Mouse (Mus musculus) granulocyte monocyte progenitor cell, adult 5-6 weeks (primary cell): Measurements from ENCODE around the gene Pth2. TPM values are rescaled to one million over a fixed set of nuclear protein-coding genes. Genes with fewer than 3 reads are reported as not detected.
A peak's percentile ranks its signal among the peaks of the same experiment; 100 is the strongest.

ENCODE experiments used
- ATAC-seq: replicated peaks from 2 replicates; pipeline ENCODE4 v1.8.0; 2016; ENCODE audit warnings: mild to moderate bottlenecking, moderate TSS enrichment, inconsistent platforms; ENCODE audit not compliant: poor library complexity, severe bottlenecking
- total RNA-seq, 2 experiments: library from RNA; stranded (forward) in 1 of 2; stranded (reverse) in 1 of 2; fragments of 200-712, 200-1000 nt in 1 of 2; fragments of >200 nt in 1 of 2; fragmentation: Nextera tagmentation in 1 of 2; gene quantifications; 2 replicates each; pipeline ENCODE4 v1.2.3; 2014 to 2017

Gene Pth2
- total RNA-seq, 2 experiments from 2014 or later, result not detected

DNA sequence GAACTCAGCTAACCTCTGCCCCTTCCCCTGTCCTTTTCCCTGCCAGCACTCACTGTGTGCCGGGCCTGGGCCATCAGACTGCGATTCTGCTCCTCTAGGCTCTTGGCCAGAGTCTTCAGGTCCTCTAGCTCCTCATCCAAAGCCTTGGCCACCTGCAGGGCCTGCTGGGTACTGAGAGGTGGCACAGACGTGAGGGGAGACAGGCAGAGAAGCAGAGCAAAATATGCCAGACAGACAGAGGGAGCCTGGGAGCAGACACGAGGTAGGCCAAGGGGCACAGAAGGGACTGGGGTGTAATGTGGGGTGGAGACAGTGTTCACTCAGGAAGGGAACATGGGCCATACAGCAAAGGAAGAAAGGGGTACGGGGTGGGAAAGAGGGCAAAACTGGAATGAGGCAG lies 12.6 kb downstream of the Pth2 start:
- no peak for ATAC-seq

DNA sequence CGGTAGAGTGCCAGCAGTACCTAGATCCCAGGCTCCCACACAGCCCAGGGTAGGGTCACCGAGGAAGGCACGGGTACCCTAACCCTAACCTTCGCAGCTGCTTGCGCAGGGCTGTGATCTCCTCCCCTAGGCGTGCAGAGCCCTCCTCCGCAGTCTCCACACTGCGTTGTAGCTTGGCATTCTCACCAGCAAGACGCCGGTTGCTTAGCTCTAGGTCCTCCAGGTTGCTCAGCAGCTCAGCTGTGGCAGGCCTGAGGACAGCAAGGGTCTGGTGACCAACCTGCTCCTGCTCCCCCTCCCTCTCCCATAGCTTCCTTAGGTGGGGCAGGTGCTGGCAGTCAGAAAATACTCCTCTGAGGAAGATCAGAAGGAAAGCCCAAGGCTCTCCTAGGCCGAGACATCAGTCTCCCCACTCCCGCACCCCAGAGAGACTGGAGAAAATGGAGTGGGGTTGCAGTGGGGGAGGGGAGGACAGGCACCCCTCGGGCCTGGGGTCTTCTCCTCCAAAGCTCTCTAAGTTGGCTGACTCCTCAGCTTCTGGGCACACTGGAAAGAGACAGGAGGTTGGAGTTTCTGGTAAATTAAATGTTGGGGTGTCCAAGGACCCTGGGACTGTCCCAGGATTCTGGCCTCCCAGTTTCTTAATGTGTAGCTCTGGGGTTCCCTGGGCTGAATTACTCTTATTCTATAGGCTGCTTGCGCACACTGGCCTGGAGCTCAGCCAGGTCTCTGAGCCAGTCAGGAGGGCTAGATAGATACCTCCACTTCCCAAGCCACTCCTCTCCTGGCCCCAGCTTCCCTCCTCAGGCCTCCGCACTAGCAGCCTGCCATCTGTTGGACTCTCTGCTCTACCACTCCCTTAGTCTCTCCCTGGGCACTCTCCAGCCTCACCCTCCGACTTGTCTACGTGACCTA lies 13.3 kb downstream of the Pth2 start:
- no peak for ATAC-seq

DNA sequence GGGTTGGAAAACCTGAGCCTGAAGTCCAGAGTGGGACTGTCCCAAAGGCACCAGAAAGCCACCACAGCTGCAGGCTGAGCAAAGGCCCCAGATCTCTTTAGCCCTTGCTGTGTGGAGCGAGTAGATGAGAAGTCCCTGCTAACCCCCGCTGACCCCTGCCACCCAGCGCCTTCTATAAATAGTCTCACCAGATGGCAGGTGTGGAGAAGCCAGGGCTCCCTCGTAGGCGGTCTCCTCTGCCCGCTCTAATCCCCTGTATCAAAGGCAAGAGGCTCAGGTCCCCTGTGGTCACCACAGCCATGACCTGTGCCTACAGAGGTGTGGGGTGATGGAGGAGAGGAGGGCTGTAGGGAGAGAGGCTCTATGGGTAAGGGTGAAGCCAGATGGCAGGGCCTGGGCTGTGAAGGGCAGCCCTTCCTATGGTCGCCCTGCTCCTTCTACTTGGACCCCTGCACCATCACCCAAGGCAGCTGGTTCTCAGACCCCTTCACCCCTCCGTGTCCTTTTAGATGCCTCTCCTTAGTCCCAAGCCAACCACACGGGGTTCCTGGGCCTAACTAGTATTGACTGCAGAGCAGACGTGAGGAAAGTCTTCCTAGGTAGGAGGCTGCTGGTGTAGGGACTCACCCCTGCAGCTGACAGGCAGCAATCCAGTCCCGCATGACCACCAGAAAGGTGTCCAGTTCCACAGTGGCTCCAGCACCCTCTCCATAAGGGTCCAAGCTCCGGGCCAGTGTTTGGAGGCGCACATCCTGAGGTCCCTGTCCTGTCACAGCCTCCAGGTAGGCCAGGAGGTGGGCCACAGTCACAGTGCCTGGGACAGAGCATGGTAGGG lies 14.8 kb downstream of the Pth2 start:
- ATAC-seq, result no peak

DNA sequence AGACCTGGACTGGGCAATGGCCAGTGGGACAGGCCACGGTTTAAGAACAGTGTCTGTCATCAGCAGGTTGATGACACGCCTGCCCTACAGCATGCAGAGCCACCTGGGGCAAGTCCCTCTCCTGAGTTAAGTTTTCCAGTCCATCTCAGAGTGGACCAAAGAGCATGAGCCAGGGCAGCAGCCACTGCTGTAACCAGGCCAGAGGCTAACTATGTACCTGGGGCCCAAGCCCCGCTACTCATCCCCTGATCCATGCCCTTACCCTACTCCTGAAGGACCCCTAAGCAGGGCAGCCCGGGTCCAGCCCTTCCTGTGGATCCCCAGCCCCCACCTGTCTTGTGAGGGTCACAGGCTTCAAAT lies 15.4 kb downstream of the Pth2 start:
- ATAC-seq, result no peak

DNA sequence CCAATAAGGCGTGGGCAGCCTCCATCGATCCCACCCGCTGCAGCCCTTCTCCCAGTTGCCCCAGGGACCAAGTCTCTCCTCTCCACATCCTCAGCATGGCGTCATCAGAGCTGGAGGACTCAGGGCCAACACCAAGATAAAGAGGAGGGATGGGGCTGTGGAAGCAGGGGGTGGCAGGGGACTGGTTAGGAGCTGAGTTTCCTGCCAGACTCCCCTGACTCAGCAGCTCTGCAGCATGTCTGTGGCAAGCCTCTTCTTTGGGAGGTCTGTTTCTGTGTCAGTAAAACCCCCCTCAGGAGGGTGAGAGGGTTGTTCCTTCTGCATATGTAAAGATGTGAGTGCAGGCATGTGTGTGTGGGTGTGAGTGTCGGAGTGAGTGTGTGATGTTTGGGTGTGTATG lies 16.2 kb downstream of the Pth2 start:
- ATAC-seq, result no peak

DNA sequence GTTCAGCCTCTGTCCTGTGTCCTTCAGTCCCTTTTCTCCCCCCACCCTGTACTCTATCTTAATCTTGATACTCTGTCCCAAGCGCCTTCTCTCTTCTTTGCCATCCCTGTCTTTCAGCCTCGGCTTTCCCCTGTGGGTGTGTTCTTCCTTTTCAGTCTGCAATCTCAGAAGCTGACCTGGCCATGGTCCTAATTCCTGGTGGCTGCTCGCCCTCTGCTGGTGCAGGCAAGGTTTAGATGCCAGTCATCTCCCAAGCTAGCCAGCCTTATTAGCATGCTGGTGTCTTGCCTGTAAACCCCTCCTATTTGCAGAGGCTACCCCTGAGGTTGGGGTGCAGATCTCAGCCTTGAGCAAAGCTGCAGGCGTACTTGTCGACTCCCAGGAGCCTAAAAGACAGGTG lies 17.6 kb downstream of the Pth2 start:
- peak; percentile 67 for ATAC-seq

DNA sequence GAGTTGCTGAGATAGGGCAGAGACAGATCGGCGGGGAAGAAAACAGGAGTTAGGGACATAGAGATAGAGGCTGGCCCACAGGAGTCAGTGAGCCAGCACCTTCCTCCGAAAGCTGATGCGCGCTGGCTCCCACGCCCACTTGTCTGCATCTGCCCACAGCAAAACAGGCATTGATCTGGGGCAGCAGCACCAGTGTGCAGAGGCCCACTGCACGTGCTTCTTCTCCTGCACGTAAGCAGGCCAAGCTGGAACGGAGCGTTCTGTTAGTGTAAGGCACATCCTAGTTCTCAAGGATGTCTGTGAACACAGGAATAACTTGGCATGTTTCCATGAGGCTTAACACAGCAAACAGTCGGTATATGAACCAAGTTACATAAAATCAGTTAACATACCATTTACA lies 18.2 kb downstream of the Pth2 start:
- ATAC-seq, result no peak

DNA sequence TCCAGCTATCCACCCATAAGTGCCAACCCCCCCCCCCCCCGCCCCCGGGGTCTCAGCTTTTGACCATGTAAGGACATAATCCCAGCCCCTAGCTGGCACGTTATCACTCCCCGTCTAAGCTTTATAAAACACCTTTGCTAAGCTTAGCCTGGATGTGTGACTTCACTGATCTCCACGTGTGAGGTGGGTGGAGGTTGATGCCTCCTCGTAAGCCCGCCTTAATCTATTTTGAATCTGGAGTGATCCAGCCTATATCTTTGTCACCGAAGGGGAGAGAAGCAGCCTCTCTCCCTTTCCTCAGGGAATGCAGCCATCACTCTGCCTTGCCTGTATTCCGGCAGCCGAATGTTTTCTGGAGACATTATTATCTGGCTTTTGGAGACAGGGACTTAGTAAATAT lies 21.9 kb downstream of the Pth2 start:
- no peak for ATAC-seq

DNA sequence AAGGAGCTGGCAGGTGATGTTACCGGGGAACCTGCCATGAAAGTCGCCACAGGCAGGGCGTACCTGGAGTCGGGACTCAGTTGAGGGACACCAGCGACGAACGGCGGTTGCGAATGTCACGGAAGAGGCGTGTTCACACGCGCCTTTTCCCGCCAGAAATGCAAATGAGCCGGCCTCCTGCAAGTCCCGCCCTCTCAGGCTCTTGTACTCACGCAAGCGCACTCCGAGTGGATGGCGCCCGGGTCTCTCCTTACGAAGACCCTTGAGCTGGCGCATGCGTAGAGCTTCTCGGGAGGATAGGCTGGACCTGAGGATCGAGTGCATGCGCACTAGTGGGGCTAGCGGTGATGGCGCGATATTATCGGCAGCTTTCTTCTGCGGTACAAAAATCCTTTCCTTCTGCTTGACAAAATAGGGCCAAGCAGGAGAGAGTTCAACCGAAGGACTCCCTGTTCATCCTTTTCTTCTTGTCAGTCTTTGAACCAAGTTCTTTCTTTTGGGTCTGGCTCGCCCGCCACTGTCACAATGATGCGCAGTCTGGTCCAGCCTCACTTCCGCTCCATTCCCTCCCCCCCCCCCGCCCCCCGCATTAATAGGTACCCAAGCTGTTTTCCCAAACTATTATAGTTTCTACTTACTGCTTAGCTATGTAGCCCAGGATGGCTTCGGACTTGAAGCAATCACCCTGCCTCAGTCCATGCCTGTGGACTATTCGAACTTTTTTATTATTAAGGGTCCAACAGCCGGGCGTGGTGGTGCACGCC lies 23.8 kb downstream of the Pth2 start, which contains the start of gene Ccdc155:
Gene Ccdc155, minus strand, starts transcription at position 513 of the 764 bp plus-strand sequence.
- ATAC-seq, result peak; percentile 94

DNA sequence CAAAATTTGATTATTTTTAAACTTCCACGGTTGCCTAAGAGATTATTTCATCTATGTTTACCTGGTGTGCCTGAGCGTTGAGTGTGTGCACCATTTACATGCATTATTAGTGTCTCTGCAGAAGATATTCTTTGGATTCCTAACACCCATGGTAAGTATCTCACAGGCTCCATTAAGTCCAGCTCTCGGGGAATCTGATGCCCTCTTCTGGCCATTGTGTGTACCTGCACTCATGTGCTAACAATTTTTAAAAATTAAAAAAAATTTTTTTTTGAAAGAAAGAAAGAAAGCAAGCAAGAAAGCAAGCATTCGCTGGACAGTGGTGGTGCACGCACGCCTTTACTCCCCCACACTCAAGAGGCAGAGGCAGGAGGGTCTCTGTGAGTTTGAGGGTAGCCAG lies 27.5 kb downstream of the Pth2 start:
- no peak for ATAC-seq

DNA sequence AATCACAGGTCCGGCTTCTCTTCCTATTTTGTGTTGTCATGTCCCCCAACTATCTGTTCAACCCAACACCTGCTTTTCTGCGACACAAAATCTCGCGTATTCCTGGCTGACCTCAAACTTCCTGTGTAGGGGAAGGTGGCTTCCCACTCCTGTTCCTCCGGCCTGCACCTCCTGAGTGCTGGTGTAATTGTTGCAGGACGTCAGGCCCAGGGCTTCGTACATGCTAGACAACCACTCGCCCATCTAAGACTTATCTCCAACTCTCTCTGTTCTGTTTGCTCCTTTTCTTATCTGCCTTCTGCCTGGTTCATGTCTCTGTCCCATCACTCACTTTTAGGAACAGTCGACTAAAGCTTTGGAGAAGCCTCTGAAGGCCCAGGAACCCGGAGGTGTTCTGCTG lies 30.3 kb downstream of the Pth2 start:
- ATAC-seq, result no peak

DNA sequence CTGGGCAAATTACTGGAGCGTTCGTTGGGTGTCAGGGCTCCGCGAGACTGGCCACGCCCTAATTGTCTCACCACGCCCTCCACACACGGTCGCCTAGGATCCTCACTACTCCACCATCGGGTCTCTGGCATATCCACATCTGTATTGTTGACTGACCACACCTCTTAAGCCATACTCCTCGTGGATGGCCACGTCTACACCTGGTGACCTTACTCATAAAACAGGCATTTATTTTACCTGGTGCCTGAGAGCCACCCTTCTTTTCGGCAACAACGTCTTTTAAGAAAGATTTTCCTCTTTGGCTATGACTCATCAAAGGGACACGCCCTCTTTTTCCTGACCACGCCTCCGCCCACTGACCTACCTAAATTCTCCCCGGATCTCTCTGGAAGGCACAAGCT lies 31.1 kb downstream of the Pth2 start, which contains the start of gene Dkkl1:
Gene Dkkl1, minus strand, starts transcription at position 297 of the 401 bp plus-strand sequence.
- peak; percentile 78 for ATAC-seq

DNA sequence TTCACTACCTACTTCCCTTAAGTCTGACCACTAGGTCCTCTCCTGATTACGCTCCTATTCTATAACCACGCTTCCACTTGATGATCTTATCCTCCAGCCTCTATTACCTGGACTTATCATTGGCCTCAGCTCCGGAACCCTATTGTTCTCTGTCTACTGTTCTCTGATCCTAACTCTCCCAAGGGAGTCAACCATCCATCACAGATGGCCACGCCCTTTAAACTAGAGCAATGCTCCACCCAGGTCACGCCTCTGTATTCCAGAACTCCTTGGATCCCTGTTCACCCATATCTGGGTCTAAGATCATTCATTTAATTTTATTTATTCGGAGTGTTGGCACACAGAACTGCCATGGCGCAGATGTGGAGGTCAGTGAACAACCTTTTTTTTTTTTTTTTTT lies 31.6 kb downstream of the Pth2 start:
- ATAC-seq, result no peak; the same call in 1 of the 2 replicates

DNA sequence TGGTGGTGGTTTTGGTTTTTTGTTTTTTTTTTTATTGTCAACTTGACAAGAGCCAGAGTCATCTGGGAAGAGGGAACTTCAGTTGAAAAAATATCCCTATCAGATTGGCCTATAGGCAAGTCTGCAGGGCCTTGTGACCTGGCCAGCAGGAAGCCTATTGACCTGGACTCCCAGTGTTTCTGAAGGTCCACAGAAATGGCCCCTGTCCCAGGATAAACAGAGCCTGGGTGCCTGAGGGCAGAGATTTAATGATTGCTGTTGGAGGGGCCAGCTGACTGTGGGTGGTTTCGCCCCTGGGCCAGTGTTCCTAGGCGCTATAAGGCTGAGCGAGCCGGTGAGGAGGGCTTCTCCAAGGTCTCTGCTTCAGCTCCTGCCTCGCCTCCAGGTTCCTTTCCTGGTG lies 32.9 kb downstream of the Pth2 start:
- ATAC-seq, result no peak

DNA sequence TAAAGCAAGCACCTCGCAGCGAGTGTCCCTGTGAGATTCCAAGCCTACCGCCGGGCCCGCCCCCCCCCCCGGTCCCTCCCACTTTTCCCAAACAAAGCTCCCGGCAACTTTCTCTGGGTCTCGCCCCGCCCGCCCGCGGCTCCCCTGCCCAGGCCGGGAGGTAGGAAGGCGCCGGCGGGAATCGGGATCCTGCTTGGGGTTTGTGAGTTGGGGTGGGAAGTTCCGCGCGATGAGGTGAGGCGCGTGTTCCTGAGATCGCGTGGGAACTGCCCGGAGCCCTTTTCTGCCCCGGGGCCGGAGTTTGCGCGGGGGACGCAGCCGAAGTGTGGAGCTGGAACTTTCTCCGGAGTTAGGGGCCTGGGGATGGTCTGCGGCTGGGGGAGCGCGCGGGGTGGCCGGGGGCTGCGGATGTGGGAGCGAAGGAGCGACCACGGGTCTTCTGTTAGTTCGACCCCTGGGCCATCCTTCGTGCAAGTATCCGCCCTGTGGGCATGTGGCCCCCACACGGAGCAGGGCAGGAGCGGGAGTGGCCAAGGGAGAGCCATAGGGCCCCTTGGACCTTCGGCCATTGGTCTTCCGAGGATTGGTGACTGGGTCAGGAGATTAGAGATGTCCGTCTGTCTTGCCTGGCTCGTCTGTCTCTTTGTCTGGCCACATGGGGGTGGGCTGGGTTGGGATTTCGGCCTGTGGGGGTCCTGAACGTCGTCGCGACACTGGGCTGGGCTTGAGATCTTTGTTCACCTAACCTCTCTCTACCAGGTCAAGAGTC lies 35.1 kb downstream of the Pth2 start, which contains the start of gene Tead2:
Gene Tead2, plus strand, starts transcription at position 81 of the 769 bp plus-strand sequence.
- no peak for ATAC-seq

DNA sequence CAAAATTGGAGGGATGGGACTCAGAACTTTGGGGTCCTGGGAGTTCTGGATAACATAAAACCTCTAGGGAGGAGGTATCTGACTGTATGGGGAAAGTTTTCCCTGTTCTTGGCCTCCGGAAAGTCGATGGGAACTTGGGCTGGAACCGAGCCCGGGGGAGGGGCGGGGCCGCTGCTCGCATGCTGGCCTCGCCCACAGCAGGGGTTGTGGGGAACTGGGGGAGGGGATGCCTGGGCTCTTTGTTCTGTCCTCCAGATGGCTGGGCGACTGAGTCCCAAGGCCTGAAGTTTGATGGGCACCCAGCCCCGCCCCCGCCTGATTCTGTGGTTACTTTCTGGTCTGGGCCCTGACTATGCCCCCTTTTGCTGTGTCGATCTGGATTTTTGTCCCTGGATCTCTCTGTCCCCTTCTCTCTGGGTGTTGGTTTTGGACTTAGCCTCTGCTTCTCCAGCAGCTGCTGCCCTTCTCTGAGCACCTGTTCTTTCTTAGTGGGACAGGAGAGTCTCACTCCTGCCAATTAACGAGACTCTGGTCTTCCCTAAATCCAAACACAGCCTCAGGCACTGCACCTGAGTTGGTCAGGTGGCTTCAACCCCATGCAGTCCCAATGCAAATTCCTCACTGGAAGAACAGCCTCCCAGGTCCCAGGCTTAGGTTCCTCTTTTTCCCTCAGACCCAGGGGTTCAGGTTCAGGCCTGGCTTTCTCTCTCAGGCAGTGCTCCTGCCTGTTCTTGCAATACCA lies 35.8 kb downstream of the Pth2 start:
- 0 out of 2 replicates have a peak, but pooled peaks have one; percentile 12 for ATAC-seq

DNA sequence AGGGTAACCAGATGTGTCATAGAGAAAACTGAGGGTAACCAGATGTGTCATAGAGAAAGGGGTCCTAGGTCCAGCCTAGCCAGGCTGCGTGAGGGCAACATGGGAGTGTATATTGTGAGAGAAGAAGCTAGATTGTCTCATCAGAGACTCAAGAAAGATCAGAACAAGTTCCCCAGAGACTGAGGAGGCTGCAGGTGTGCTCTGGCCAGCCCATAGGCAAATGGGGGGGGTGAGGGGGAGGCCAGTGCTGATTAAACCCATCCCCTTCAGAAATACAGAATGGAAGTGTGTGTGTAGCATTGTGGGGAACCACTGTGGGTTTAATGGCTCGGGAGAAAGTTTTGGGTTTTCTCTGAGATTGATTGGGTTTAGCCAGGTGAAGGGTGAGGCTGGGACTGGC lies 40.9 kb downstream of the Pth2 start:
- no peak for ATAC-seq

DNA sequence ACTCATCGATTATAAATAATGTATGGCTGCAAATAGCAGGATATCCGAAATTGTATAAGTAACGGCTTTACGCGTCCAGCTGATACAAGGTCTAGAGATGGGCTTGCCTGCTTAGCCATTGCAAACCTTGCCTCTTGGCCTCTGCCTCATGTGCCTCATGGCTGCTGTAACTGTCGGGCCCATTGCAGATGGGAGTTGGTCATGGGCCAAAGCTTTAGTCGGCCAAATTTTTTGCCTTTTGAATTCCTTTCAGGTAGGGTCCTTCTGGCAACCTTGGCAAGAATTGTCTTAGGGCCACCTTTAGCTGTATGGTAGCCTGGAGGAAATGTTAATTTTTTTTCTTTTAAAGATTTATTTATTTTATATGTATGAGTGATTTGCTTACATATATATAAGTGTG lies 44.0 kb downstream of the Pth2 start:
- no peak for ATAC-seq

DNA sequence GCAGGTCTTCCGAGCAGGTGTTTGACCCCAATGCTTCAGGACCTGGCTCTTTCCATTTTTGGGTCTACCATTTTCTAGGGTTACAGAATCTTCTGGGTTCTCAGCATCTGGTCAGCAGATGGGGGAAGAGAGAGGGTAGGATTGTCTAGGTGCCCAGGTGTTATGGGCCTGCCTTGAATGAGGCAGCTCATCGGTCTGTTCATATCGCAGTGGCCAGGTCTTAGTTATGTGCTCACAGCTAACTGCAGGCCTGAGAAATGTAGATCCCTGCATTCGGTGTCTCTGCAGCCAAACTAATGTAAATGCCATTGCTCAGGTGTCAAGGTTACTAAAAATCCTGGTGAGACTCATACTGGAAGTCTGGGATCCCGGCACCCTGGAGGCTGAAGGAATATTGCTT lies 45.6 kb downstream of the Pth2 start:
- ATAC-seq, result no peak
